Mouse (Mus musculus) CH12.LX (cell line): Measurements from ENCODE around the gene Gpsm1.

Experiments
- BHLHE40 ChIP-seq: IDR thresholded peaks from 2 replicates; pipeline ENCODE4 v1.6.1; 2011; ENCODE audit warnings: mild to moderate bottlenecking, low read depth, low read length, improper control_type of control experiment
- CTCF ChIP-seq, 2 experiments: IDR thresholded peaks in 1 of 2; conservative IDR thresholded peaks in 1 of 2; 2 replicates each; pipeline ENCODE4 v1.5.1; 2011 to 2012; ENCODE audit warnings: low read depth in 2 of 2, low read length in 2 of 2, improper control_type of control experiment in 1 of 2, inconsistent platforms in 1 of 2, mild to moderate bottlenecking in 1 of 2, moderate library complexity in 1 of 2
- ELF1 ChIP-seq: IDR thresholded peaks from 2 replicates; pipeline ENCODE4 v1.6.1; 2014; ENCODE audit warnings: low read depth, mild to moderate bottlenecking, inconsistent platforms, low read length, improper control_type of control experiment
- HCFC1 ChIP-seq: IDR thresholded peaks from 2 replicates; pipeline ENCODE4 v1.6.1; 2012; ENCODE audit warnings: low read depth, mild to moderate bottlenecking, inconsistent platforms, low read length, improper control_type of control experiment
- POLR2A ChIP-seq: IDR thresholded peaks from 2 replicates; pipeline ENCODE4 v1.6.1; 2011; ENCODE audit warnings: low read depth, mild to moderate bottlenecking, improper control_type of control experiment, low read length
- ZC3H11A ChIP-seq: IDR thresholded peaks from 2 replicates; pipeline ENCODE4 v1.6.1; 2012; ENCODE audit warnings: low read depth, mild to moderate bottlenecking, inconsistent platforms, low read length, improper control_type of control experiment
- ZKSCAN1 ChIP-seq: IDR thresholded peaks from 2 replicates; pipeline ENCODE4 v1.6.1; 2012; ENCODE audit warnings: low read depth, inconsistent platforms, low read length, improper control_type of control experiment, borderline replicate concordance
- ZMIZ1 ChIP-seq: IDR thresholded peaks from 2 replicates; pipeline ENCODE4 v1.6.1; 2012; ENCODE audit warnings: low read depth, mild to moderate bottlenecking, inconsistent platforms, low read length, improper control_type of control experiment
- ZNF384 ChIP-seq: IDR thresholded peaks from 2 replicates; pipeline ENCODE4 v1.6.1; 2012; ENCODE audit warnings: low read depth, low read length, improper control_type of control experiment, inconsistent platforms

DNA sequence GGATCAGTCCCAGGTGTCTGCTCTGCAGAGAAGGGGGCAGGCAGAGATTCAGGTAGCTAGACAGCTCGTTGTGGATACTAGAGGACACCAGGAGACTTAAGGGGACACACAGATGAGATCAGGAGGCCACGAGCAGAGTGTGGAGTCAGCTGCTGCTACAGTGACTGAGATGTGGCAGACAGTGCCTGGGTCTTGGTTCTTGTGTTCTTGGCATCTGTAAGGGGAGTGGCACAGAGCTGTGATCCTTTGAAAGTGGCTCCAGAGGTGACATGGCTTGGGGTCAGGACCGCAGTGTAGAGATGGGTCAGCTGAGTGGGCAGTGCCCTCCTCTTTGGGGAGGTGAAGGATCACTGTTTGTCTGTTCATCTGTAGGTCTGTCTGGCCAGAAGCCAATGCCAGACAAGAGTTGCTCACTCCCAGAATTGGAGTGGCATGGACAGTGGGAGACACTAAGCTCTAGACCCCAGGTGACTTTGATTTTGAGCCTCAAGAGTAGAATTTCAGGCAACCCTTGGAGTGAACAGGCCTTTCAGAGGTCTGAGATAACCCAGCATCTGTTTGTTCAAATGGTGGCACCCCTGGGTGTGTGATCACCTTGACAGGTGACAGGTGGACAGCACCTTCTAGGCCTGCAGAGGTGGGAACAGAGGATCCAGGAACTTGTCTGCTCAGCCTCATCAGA lies 2.8 kb downstream of the Gpsm1 start:
- TF ChIP-seq HCFC1 (no peak), CTCF (conservative IDR thresholded peaks at IDR 0.05 in 1 of 2, IDR thresholded peaks at IDR 0.05 in 1 of 2; ENCODE audit: low read depth in 2 of 2, low read length in 2 of 2) (no peak), ZKSCAN1 (no peak), BHLHE40 (no peak), ZNF384 (no peak), POLR2A (no peak), ELF1 (no peak), ZMIZ1 (no peak), ZC3H11A (no peak)
